19 mouse cellular contexts compared by ENCODE assay signal in the genomic region with DNA sequence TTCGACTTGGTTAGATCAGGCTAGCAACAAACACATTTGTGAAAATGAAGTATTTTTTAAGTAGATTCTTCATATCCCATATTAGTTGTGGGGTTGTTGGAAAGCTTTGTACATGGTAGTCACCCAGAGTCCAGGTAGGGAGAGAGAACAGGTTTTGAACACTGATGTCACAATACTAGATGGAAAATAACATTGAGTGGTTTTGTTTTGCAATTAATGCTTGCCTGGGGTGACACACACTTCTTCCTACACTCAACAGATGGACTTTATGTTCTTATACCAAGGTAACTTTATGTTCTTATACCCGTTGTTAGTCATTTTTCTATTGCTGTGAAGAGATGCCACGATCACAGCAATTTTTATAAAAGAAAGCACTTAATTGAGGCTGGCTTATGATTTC.
DNase-seq lines count a peak whose midpoint lies in the region; ATAC-seq lines count a peak whose summit lies in the region.
"Had no signal": no experiment of that assay in that cellular context is flagged by ENCODE, and none has a peak within 500 bp of the region (broad histone marks: within the 10 kb centered on the region; RNA-seq: fewer than 3 reads in every experiment).

No protein-coding gene starts in this region.

- 0 out of 2 replicates have a peak, but pooled peaks cover 8% of the 10 kb centered on the region for H3K4me1 ChIP-seq in hindbrain, embryonic 13.5 days (replicated peaks)

- peak; percentile 81 for DNase-seq in fat pad, adult 2 months (ENCODE audit: extremely low read depth, low read depth, low spot score)
- DNase-seq in gonadal fat pad, adult 2 months (ENCODE audit: low read depth), result peak; percentile 79
- DNase-seq in ovary, postnatal 10 days (ENCODE audit: low spot score), result no peak
- DNase-seq: adrenal gland, adult 2 months; adrenal gland, adult 8-10 months; adrenal gland, postnatal 10 days; adrenal gland, postnatal 14 days; adrenal gland, postnatal 25 days; adrenal gland, postnatal 36 days; B cell, adult 2 months; cerebellum, adult 11 months; cerebellum, adult 11-12 months; cerebellum, adult 18-20 months had no signal

- H3K9ac ChIP-seq in hindbrain, embryonic 13.5 days, result no peak overlapping the region

- no peaks in the 10 kb centered on the region for H3K27me3 ChIP-seq in hindbrain, embryonic 13.5 days
- H3K27me3 ChIP-seq: CH12.LX had no signal

- H3K9me3 ChIP-seq in hindbrain, embryonic 13.5 days, result no peaks in the 10 kb centered on the region
- H3K9me3 ChIP-seq: G1E had no signal

- no peak overlapping the region for H3K4me2 ChIP-seq in hindbrain, embryonic 13.5 days

- 95% methylated on average over 3 of the region's 3 CpGs for WGBS in hindbrain, embryonic 13.5 days

- no peak overlapping the region for H3K27ac ChIP-seq in hindbrain, embryonic 13.5 days

- ATAC-seq in hindbrain, embryonic 13.5 days (ENCODE audit: low FRiP score), result no peak
- ATAC-seq: activated CD4-positive, CD25-positive, alpha-beta regulatory T cell, adult 4 months; CD4-positive, CD25-positive, alpha-beta regulatory T cell, adult 4 months; Patski had no signal

- H3K4me3 ChIP-seq in hindbrain, embryonic 13.5 days, result no peak overlapping the region

- no peaks in the 10 kb centered on the region for H3K36me3 ChIP-seq in hindbrain, embryonic 13.5 days
- H3K36me3 ChIP-seq: G1E had no signal
